Mouse (Mus musculus) induced T-regulatory cell, adult 2 months (primary cell): ENCODE measurements around the gene Slc25a34.

Source experiments
- DNase-seq: peaks from one replicate; pipeline ENCODE4 v3.0.0-alpha.2; 2012; ENCODE audit warnings: low read depth

Slc25a34 gene

GRCm38 (mm10) chr4:141643118-141643855 lies 19.7 kb upstream of the Slc25a34 start:
- DNase-seq, result no peak

DNA sequence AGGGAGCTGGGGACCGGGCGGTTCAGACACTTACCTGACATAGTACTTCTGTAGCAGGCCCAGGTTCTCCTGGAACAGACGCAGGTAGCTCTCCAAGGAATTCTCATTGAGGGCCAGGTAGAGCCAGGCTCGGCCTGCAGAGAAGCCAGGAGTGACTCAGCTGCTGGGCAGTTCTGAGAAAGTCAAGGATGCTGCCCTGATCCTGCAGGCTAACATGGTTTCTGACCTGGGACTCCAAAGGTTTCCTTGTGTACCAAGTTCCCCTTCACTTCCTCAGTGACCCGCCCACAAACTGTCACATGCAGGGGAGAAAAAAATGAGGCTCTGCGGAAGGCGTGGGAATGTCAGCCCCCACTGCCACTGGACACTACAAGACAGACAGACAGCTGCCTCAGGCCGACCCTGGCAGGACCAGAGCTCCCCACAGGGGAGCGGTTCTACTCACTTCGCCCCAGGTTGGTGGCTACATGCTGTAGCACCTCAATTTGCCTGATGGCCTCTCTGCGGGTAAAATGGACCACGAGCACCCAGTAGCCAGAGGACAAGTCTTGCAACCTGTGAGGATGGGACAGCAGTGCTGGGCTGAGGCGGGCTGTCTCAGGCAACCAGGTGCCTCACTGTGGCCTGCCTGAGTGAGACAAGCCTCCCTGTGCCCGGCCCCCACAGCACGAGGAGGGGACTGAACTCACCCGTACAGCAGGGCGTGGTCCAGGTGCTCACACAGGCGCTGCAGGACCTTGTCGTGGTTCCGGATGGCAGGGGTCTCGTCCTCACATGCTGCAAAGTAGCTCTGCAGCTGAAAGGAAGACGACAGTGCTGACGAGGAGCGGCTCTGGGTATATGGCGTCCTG lies 18.6 kb upstream of the Slc25a34 start:
- DNase-seq, result no peak

DNA sequence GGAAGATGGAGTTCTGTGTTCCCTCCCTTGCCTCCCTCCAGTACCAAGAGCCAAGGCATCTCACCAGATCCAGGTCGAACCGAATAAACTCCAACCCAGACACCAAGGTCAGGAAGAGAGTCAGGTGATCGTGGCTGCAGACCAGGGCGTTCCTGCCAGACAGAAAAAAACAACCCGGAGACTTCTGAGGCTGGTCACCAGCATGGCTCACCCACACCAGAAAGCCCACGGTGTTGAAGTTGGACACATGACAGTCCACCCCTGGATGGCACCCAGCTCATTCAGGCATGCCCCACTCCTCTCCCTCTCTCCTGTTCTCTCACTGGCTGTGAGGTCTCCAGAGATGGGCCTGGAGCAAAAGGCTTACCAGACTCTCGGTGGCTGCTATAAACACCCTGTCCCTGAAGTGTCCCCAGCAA lies 17.7 kb upstream of the Slc25a34 start:
- no peak for DNase-seq

DNA sequence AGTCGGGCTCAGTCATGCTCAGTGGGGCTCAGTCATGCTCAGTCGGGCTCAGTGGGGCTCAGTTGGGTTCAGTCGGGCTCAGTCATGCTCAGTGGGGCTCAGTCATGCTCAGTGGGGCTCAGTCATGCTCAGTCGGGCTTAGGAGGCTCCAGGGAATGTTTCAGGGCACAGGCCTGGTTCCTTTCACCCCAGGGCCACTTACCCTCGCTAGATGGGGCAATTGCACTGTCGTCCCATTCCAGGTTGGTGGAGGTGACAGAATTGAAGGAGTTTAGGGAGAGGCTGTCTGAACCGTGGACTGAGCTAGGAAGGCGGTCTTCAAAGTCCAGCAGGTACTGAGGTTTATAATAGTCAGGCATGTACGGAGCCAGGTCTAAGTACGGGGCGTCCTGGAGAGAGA lies 15.9 kb upstream of the Slc25a34 start:
- no peak for DNase-seq

DNA sequence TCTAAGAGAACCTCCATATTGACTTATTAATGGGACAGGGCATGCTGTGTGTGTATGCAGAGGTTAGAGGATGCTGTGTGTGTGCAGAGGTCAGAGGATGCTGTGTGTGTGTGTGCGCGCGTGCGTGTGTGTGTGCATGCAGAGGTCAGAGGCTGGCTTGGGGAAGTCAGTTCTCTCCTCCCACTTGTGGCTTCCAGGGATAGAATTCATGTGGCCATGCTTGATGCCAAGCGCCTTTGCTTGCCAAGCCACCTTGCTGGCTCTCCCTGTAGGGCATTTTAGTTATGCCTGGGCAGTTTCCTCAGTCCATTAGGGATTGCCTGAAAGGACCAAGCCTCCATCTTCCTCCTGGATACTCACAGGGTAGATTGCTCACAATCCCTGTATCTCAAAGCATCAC lies 13.1 kb upstream of the Slc25a34 start:
- DNase-seq, result no peak

DNA sequence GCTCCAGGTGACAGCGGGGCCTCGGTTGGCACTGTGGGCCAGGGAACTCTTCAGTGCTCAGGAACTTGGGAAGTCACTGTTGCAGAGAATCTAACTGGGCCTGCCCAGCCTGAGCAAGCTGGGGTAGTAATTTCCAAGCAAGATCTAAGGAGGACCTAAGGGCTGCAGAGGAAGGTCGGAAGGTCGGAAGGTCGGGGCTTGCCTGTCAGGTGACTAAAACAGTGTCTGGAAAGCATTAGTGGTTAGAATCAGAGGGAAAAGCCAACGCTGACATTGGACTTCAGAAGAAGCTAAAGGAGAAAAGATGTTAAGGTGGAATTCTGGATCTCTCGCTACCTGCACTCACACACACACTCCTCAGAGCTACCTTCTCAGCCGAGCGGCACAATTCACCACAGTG lies 12.4 kb upstream of the Slc25a34 start:
- no peak for DNase-seq

DNA sequence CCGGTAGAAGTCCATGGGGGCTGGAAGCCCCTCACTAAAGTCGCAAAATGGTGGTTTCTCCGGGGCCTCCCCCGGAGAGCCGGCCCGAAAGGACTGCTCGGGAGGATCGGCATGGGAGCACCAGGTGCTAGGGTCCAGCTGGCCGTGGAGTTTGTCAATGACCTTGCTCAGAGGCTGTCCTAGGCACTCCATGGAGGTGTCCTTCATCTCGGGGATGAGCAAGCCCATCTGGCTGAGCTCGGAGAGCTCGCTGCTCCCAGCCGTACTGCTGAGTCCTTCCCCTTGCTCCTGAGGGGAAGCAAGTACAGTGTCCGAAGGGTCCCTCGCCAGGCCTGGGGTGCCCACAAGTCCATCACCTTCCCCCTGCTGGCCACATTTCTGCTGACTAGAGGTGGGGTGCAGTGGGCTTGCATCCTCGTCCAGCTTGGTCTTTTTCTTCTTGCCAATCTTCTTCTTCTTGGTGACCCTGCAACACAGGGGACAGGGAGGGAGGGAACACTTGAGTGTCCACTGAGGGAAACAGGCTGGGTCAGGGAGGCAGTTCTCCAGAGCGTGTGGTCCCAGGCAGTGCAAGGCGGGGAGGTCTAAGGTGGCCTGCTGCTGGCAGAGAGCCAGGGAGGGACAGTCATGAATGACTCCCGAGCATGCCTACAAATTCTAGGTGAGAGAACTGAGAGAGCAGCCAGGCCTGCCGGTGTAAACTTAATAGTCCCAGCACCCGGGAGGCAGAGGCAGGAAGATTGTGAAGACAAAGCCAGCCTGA lies 8.7 kb upstream of the Slc25a34 start:
- no peak for DNase-seq

GRCm38 (mm10) chr4:141631250-141631649 lies 7.6 kb upstream of the Slc25a34 start:
- DNase-seq, result no peak

- DNase-seq, result no peak
Observed at GRCm38 (mm10) chr4:141630021-141630420, 6.4 kb upstream of the Slc25a34 start.

DNA sequence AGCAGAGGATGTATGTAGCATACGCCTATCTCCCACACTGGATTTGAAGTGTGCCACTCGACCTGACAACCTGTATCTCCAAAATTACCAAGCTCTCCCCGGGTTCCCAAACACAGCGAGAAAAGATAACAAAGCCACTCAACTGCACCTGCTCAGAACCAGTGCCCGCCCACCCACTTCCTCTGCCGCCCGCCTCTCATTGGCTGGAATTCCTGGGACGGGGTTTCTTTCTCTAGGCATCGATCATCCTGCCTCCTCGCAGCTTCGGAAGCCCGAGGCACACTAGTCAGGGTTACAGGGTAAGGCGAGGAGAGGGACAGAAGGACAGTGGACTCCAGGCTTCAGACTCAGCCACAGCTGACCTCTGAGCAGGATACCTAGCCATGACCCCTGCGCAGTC lies 5.0 kb upstream of the Slc25a34 start:
- DNase-seq, result no peak

DNA sequence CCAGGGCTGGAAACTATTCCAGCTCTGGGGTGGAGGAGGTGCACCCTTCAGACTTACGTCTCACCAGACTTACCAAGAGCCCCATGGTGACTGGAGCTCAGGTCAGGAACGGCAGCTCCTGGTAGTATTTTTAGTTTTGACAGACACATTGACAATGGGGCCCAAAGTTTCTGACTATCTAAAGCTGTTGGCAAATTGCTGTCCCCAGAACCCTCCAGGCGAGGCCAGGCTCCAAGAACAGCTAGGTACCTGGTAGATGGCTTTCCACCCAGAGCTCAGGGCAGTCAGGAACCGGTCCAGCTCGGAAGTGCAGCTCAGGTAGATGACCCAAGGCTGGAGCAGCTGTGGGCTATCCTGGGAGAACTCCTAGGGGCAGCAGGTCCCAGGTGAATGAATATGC lies 3.9 kb upstream of the Slc25a34 start:
- DNase-seq, result no peak

- DNase-seq, result no peak
Observed at GRCm38 (mm10) chr4:141625774-141626550, 2.3 kb upstream of the Slc25a34 start.

DNA sequence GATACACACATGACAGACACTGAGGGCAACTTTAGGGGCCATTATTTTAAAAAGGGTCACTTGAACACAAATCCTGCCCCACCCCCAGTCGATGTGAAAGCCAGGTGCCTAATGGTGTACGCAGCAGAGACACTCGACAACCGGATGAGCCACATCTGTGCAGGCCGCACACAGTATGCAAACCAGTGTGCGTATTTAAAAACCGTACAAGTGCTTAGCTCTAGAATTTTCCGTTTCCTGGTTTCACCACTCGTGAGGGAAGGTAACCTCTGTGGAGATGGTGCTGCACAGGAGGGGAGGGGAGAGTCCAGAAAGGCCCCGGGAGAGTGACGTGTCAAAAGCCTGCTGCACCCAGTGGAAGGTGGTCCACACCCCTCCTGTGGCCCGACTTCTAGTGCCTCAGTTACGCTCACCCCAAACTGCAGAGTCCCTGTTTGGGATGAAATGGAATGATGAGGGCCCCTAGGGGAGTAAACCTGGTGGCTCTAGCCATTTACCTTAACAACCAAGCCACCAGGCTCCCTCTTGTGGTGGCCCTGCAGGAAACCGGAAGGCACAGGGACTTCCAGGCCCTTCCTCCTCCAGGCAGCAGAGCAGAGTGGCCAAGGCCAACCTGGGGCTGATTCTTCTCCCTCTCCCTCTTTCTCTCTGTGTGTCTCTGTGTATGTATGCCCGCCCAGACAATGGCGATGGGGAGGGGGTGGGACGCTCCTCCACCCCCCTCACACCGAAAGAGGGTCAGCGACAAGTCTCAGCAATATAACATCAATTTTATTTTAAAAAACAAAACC lies 1.6 kb upstream of the Slc25a34 start:
- DNase-seq, result peak; percentile 71

DNA sequence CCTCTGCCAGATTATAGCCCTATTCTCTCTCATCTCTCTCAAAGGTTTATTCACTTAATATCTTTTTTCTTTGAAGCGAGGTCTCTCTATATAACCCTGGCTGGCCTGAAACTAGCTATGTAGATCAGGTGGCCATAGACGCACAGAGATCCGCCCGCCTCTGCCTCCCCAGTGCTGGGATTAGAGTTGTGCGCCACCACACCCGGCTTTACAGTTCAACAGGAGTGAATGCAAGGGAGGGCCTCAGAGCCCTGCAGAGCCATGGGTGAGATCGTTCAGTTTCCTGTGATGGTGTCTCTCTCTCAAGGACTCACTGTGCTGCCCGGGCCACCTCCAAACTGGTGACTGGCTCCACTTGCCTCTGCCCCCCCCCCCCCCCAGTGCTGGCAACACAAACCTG lies 513 bp upstream of the Slc25a34 start:
- no peak for DNase-seq

GRCm38 (mm10) chr4:141623037-141623436 lies 584 bp downstream of the Slc25a34 start:
- DNase-seq, result no peak

DNA sequence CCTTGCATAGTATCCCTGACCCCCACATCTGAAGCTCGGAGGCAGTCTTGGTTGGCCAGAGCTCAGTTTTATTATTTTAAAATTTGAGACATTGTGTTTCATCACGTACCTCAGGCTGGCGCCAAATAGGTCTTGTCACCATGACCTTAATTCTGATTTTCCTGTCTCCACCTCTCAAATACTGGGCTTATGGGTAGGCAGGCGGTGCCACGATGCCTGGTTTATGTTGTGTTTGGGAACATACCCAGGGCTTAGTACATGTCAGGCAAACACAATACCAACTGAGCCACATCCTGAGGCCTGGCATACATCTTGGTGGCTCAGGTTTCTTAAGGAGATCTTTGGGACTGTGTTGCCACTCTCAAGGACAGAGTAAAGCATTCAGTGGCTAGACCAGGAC lies 1.0 kb downstream of the Slc25a34 start:
- DNase-seq, result no peak

DNA sequence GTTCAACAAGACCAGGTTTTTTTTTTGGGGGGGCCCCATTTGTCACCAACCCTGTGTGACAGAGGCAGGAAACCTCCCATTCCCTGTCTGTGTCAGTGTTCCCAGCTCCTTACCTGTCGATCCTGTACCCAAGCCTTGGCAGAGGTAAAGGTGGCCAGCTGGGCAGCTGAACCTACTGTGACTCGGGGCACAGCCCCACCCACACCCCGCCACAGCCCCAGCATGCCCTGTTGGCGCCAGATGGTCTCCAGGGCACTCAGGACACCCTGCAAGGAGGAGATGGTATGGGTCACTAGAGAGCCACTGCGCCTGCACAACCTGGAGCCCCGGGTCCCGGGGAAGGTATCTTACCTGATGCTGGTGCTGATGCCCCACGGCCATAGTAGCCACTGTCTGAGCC lies 1.5 kb downstream of the Slc25a34 start:
- no peak for DNase-seq

GRCm38 (mm10) chr4:141621297-141621696 lies 2.3 kb downstream of the Slc25a34 start:
- DNase-seq, result no peak

GRCm38 (mm10) chr4:141619299-141619883 lies 4.2 kb downstream of the Slc25a34 start:
- DNase-seq, result no peak

GRCm38 (mm10) chr4:141618565-141619243 lies 4.9 kb downstream of the Slc25a34 start, which contains the start of gene Tmem82:
Tmem82 (minus strand) TSS chr4:141618633.
- peak; percentile 78 for DNase-seq
